Mouse (Mus musculus) pancreas, adult 10 weeks (tissue): ENCODE results near the gene Cacna1e. TPM values are rescaled to one million over a fixed set of nuclear protein-coding genes. Genes with fewer than 3 reads are reported as not detected.

Source experiments
- polyA plus RNA-seq: library from polyadenylated mRNA; stranded (reverse); fragments of 350-450 nt; fragmentation: Illumina TruSeq; extraction: RNeasy Lipid Tissue Mini Kit (QIAGEN cat#74804); gene quantifications from one replicate; pipeline ENCODE4 v1.2.3, GENCODE M21; 2015; ENCODE audit warnings: low read depth, low replicate concordance; ENCODE audit not compliant: insufficient read depth

The Cacna1e gene
- polyA plus RNA-seq, result 0.11 TPM

DNA sequence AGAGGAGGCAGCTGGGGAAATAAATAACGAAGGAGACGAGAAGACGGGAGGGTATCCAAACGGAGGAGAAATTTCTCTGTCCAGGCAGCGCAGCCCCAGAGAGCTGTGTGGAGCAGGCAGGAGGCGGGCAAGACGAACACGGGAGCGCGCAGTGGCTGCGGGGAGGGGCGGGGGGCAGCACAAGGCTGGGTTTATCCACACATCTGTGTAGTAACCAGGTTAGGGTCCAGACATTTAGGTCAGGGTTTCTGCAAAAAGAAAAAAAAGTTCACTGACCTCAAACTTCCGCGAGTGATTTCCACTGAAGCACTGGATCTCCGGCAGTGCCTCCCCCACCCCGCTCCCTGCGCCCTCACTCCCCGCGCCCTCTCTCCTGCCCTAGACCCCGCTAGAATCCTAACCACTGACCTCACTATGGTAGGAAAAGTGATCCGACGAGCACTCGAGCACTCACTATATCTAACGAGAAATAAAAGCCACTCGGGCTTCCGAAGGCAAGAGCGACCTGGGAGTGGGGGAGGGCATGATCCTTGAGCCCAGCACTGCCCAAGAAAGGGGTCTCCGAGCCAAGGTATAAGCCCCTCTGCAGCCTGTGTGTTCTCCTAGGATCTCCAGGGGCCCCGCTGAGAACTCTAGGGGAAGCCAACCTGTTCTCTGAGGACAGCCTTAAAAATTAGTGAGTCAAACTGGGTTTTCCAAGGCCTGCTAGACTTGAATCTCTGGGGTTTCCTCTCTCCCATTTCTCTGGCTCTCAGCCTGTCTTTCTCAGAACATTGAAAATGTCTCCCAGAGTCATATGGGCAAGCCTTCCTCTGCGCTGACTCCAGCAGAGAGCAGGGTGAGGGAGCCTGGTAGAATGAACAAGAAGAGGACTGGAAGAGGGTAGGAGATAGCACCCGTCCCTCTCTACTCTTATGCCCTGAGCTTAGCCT, at the start of gene Cacna1e:
Gene Cacna1e, minus strand, starts transcription at position 227 of the 932 bp plus-strand sequence.

Other genes with a start within 250 kb of the Cacna1e start
- gene Ier5, start 215.1 kb upstream of the Cacna1e start, polyA plus RNA-seq, result 7.4 TPM